Mouse (Mus musculus) left cerebral cortex, adult 11 months (tissue): Measurements from ENCODE around the gene Olfr691.
A peak's percentile ranks its signal among the peaks of the same experiment; 100 is the strongest.
"Not testable (repeated sequence)": the region's sequence is repeated elsewhere in the genome, so short reads cannot be mapped to it uniquely, and the experiment has no call there.

ENCODE experiments used
- DNase-seq: peaks from one replicate; pipeline ENCODE4 v3.0.0; 2022; ENCODE audit warnings: low spot score

Gene Olfr691

DNA sequence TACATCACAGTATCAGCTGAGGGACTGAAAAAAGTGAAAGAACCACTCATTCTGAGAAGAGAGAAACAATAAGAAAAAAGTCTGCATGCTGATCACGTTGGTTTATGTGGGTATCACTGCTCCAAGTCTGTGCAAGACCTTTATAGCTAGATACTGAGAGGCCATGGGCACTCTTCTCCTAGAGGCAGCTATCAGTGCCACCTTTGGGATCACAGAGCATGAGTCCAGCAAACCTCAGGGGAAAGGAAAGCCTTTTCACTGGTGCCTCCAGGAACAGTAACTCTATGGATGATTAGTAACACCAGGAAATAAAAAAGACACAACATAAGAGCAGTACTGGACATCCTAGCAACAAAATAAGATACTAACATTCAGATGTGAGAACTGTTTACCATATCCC is at the start of gene Olfr691:
Gene Olfr691 (minus strand): TSS at position 101 of the 400 bp plus-strand sequence.
- no peak for DNase-seq

DNA sequence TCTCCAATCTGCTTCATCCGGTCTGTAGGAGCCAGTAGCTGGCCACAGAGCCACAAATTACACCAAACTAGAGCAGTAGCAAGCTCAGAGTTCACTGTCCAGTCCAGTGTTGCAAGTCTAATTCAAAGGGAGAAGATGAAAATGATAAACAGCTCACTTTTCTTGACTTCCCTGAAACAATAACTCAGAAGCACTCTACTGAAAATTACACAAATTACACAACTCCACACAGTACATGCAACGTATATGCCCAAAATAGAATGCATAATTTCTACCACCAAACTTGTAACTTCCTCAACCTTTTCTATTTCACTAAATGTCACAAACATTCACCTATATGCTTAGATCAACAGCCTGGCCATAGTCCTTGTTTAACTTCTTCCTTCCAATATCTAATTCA is 48.2 kb upstream of the Olfr691 start:
- no peak for DNase-seq

DNA sequence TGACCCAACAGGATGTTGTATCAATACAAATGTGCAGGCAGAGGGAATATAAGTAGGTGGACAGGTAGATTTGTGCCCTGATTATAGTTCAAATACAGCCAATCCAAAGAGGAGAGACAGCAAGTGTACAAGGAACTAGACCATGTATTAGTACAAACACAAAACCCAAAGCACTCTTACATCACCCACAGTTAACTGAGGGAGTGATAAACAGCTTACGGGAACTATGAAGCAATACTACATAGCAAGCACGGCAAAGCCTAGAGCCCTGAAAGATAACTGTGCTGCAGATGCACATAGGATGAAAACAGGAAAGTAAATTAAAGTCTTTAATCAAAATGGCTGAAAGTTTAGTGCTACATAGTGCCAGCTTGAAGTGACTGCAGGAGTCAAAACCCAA is 45.6 kb upstream of the Olfr691 start:
- DNase-seq: no peak

DNA sequence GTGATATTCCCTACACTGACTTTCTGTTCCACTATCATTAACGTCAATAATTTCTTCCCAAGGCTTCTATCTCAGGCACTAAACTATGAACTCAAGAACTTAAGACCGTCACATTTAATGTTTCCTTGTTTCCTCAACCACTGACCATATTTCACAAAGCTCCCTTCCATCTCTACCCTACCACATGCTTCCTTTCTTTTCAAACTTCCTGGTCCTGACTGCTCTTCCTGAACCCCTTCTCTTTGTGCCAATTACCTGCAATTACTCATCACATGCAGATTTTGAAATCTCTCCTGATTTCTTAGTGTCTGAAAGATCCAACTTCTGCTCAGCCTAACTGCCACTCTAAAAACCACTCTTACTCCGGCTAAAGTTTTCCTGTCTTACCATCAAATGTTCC is 38.3 kb upstream of the Olfr691 start:
- no peak for DNase-seq

DNA sequence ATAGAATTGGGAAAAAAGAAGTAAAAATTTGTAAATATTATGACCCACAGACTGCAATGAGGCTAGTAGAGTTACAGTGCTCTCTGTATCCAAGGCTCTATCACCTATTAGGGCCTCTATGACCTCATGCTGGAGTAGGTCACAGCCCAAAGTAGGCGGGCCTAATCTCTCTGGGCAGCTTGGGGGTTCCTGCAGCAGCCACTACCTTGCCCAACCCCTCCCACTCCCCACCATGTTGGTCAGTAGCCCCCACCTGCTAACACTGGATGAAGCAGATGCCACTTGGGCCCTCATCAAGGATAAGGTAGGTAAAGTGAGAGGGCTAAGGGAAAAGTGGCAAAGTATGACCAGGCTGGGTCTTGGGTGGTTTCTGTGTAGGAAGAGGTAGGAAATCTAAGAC is 32.8 kb upstream of the Olfr691 start, which contains the start of gene Gm5901:
Gene Gm5901 (plus strand): TSS at position 173 of the 400 bp plus-strand sequence.
- no peak for DNase-seq

DNA sequence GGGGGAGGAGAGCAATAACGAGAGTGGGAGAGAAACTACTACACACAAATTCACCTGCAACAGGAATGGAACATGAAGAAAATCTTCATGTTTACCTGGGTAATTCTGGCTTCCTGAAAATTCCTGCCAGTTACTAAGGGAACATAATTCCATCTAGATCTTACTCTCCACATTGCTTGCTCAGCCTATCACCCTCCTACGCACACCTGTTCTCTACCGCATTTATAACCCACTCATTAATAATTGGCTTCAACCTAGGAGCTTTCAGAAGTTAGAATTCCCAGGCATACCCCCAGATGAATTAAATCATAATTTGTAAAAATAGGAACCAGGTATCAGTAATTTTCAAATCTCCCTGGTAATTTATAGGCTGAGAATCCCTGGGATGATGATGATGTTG is 31.9 kb upstream of the Olfr691 start:
- DNase-seq: peak; percentile 8

DNA sequence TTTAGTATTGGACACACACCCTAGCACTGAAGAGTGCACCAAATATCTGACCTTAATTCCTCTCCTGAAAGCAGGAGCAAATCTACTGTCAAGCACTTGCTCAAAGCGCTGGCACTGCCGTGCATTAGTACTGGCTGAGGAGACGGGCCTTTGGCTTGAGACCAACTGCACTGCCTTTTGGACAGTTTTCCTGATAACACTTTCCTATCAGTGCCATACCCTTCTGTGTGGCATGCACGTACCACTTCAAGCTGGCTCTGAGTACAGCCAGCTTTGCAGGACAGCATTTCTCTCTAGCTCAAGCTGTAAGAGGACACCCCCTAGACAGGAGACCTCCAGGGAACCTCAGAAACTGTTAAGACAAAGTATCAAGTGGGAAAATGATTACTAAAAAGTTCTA is 31.4 kb upstream of the Olfr691 start:
- DNase-seq: no peak

DNA sequence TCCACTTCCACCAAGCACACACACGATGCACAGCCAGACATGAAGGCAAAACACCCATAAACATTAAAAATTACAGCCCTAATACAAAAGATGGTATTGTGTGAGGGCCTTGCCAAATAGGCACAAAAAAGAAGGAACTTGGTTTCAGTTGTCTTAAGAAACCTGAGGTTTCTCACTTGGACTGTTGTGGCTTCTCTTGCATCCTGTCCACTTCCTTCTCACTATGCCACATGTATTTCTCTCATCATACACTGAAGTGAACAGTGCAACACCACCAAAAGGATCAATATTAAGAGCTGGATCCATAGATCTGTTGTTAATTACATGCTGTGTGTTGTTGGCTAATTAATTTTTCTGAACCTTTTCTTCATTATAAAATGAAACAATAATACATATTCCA is 30.8 kb upstream of the Olfr691 start:
- no peak for DNase-seq

DNA sequence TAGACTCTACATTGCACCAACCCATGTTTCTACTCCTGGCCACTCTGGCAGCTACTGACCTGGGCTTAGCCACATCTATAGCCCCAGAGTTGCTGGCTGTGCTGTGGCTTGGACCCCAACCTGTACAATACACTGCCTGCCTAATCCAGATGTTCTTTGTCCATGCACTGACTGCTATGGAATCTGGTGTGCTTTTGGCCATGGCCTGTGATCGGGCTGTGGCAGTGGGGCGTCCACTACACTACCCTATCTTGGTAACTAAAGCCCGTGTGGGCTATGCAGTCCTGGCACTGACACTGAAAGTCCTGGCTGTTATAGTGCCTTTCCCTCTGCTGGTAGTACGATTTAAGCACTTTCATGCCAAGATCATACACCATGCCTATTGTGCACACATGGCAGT is 26.5 kb upstream of the Olfr691 start:
- DNase-seq: no peak

DNA sequence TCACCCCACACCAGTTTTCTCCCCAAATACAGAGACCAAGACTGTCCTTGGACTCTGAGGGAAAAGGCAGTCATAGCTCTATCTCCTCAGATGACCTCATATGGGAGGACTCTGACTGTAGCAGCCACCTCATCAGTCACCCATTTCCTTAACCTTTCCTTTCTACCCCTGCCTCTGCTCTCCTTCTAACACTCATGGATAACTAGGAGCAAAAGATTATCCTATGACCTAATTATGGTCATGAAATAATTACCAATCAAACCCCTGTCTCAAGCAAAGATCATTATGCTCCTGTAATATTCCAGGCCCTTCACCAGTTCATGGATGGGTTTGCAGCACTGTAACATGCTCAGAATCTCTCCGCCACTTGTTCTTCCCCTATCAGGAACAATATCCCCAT is 25.9 kb upstream of the Olfr691 start, which contains the start of gene Olfr692:
Gene Olfr692 (plus strand): TSS at position 301 of the 400 bp plus-strand sequence.
- DNase-seq: no peak

DNA sequence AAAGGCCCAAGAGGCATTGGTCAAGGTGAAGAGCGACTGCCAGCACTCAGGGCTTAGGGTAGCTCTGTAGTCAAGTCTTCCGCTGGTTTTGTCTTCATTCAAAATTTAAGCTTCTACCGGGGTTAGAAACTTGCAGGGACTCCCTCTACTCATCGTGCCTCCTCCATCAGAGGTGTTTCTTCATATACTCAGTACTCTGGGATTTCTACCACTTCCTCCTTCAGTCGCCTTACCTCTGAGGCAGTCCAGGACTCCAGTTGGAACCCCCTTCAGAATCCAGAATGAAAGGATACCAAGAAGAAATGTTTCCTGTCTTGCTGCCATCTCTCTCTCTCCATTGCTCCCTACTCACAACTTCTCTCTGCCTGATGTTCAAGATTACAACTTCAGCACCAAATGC is 25.2 kb upstream of the Olfr691 start:
- no peak for DNase-seq

DNA sequence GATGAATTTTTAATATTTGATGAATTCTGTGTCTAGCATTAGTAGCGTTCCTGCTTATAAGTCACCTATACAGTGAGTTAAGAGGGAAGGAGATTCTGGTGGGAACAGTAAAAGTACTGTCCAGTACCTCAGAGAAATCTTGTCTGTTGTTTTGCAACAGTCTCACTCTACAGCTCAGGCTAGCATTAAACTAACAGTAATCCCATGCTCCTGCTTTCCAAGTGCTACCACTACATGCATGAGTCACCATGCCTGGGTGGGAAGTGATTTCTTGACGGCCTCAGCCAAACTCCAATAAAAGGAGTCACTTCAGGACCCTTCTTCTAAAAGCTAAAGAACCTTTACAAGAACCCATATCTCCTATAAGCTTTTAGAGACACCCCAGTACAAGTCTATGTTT is 19.6 kb upstream of the Olfr691 start:
- no peak for DNase-seq

DNA sequence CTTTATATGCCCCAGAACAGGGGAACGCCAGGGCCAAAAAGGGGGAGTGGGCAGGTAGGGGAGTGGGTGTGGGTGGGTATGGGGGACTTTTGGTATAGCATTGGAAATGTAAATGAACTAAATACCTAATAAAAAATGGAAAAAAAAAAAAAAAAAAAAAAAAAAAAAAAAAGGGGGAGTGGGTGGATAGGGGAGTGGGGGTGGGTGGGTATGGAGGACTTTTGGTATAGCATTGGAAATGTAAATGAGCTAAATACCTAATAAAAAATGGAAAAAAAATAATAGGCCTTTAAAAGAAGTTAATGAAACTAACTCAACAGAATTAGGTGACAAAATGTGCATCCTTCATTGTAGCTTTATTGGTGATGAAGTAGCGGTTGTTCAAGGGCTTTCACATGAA is 14.4 kb upstream of the Olfr691 start:
- DNase-seq: not testable (repeated sequence)

DNA sequence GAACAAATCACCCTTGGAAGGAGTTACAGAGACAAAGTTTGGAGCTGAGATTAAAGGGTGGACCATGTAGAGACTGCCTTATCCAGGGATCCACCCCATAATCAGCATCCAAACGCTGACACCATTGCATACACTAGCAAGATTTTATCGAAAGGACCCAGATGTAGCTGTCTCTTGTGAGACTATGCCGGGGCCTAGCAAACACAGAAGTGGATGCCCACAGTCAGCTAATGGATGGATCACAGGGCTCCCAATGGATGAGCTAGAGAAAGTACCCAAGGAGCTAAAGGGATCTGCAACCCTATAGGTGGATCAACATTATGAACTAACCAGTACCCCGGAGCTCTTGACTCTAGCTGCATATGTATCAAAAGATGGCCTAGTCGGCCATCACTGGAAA is 14.0 kb upstream of the Olfr691 start:
- not testable (repeated sequence) for DNase-seq

DNA sequence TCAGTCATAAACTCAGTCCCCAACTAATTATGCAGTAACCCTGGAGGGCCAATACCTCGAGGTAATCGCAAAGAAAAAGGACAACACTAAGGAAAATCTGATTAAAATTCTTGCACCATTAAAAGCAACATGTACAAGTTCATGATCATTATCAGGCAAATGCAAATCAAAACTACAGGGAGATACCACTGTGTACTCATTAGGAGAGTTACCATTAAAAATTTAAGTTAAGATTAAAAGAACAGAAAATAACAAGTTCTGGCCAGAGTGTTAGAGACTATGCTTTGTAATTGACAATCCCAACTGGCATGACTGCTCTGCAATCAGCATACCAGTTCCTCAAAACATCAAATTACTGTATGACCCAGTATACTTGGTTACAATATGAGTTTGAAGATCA is 682 bp upstream of the Olfr691 start:
- no peak for DNase-seq

DNA sequence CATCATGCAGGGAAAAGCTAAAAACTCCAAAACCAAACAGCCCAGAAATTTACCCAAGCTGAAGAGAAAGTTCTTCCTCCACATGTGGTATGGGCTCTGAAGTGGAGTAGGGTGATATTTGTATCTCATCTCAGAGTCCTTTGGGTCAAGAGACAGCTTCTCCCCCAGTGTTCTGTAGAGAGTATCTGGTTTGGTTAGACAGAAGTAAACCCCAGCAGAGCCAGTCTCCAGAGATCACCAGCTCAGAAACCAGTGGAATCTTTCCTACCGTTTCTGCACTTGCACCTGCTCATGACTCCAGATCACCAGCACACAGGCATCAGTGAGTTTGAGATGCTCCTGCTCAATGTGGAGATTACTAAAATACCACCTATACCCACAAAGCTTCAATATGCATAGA is 8.1 kb downstream of the Olfr691 start, which contains the start of gene Olfr690:
Gene Olfr690 (minus strand): TSS at position 101 of the 400 bp plus-strand sequence.
- DNase-seq: no peak

DNA sequence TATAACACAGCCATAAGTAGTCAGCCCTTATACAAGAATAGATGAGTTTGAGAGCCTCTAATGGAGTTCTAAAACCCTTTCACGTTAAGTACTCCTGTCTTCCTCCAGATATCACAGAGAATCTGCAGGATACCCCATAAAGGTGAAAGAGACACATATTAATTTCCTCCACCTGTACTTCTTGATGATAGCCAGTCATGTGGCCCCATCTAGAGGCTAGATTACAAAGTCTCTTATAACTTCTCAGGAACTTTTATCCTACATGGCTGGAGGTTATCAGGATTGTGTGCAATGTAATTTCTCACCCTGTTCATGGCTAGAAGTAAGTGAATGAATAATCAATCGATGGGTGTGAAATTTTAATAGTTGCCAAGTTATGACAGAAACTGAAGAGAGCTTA is 16.8 kb downstream of the Olfr691 start:
- no peak for DNase-seq

DNA sequence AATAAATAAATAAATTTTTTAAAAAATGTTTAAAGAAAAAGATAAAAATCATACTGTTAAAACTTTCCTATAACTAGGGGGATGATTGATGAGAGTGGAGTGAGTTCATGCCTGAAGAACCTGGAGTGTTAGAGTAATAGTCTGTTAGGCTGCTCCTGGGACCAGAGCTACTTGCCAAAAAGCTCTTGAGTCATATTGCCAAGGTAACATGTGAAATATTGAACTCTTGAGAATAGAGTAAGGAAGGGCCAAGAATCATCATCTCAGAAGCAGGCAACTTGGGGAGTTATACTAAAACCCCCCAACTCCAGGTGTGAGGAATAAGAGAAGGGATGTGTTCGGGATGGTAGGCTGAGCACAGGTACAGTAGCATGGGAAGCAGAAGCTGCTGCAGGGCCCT is 31.2 kb downstream of the Olfr691 start, which contains the start of gene Olfr689:
Gene Olfr689 (plus strand): TSS at position 301 of the 400 bp plus-strand sequence.
- DNase-seq: no peak

DNA sequence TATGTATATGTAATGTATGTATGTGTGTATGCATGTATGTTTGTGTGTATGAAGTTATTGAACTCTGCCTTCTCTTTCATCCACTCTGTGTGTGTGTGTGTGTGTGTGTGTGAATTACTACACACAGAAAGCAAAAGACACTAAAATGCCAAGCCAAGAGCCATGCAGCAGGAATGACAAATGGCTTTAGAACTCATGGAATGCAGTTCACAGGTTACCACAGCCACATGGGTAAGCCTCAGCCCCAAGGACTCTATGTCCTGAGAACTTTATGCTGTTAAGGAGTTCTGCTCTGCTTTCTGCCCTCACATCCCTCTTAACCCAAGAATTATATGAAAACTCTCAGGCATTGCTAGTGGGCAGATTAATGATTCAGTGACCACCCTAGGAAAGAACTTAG is 52.0 kb downstream of the Olfr691 start:
- DNase-seq: no peak

DNA sequence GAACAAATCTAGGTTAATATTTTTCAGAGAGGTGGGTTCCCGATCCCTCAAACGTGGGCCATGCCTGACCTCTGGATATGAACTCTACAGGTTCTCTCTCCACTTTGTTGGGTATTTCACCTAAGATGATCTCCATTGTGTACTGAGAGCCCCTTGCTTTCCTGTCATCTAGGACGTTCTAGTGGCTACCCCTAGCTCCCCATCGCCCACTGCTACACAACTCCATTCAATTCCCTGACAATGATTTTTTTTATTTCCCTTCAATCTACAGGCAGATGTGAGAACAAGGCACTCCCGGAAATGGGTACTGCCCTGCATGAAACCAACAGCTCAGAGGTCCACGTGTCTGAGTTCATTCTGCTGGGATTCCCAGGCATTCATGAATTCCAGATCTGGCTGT is 54.3 kb downstream of the Olfr691 start, which contains the start of gene Olfr688:
Gene Olfr688 (plus strand): TSS at position 301 of the 400 bp plus-strand sequence.
- DNase-seq: no peak
